Mouse (Mus musculus) stomach, embryonic 16.5 days (tissue): ENCODE measurements around the gene Dvl2. TPM values are rescaled to one million over a fixed set of nuclear protein-coding genes. Genes with fewer than 3 reads are reported as not detected.

ENCODE experiments used
- ATAC-seq: fragments of 200-750 bp; cut with Nextera tagmentation; 2 replicates; pipeline ENCODE4 v1.8.0; 2017; ENCODE audit warnings: moderate number of reproducible peaks, moderate TSS enrichment; ENCODE audit not compliant: insufficient read depth, low FRiP score
- H3K27ac ChIP-seq: fragments of 300-500 bp; sonication (generic); 2 replicates; pipeline ENCODE4 v1.5.1; 2014; ENCODE audit warnings: low read length
- H3K27me3 ChIP-seq: fragments of 300-500 bp; sonication (generic); 2 replicates; pipeline ENCODE4 v1.6.1; 2014; ENCODE audit warnings: low read length, control low read depth, mixed read lengths; ENCODE audit not compliant: control insufficient read depth, insufficient read depth
- H3K36me3 ChIP-seq: fragments of 300-500 bp; sonication (generic); 2 replicates; pipeline ENCODE4 v1.6.1; 2014; ENCODE audit warnings: low read length; ENCODE audit not compliant: control insufficient read depth, insufficient read depth
- H3K4me1 ChIP-seq: fragments of 300-500 bp; sonication (generic); 2 replicates; pipeline ENCODE4 v1.6.1; 2014; ENCODE audit warnings: low read length, control low read depth, mixed read lengths; ENCODE audit not compliant: control insufficient read depth, insufficient read depth
- H3K4me2 ChIP-seq: fragments of 300-500 bp; sonication (generic); 2 replicates; pipeline ENCODE4 v1.6.1; 2014; ENCODE audit warnings: low read depth, low read length, mixed read lengths
- H3K4me3 ChIP-seq: fragments of 300-500 bp; sonication (generic); replicated peaks from 2 replicates; pipeline ENCODE4 v1.5.1; 2014; ENCODE audit warnings: mild to moderate bottlenecking, low read length
- H3K9ac ChIP-seq: fragments of 300-500 bp; sonication (generic); 2 replicates; pipeline ENCODE4 v1.6.1; 2014; ENCODE audit warnings: low read length
- H3K9me3 ChIP-seq: fragments of 300-500 bp; sonication (generic); replicated peaks from 2 replicates; pipeline ENCODE4 v1.6.1; 2016; ENCODE audit warnings: low read length, control low read depth; ENCODE audit not compliant: control insufficient read depth
- WGBS: fragments of 180-500 bp; shearing (Covaris S2); extraction: QIAGEN DNeasy Blood & Tissue Kit; methylation state at CpG from one replicate; pipeline ENCODE4 v1.1.7; 2014; 5-methylcytosine and 5-hydroxymethylcytosine counted together
- polyA plus RNA-seq: library from polyadenylated mRNA; unstranded; fragments of >200 nt; fragmentation: Nextera tagmentation; extraction: Ambion mirVana; gene quantifications from 2 replicates; pipeline ENCODE4 v1.2.1, GENCODE M21; 2015

Dvl2 gene
- polyA plus RNA-seq, 1 experiment from 2014 or later, result 22.3 TPM

- Histone ChIP-seq H3K4me1 (peaks cover 16% of the 10 kb centered on the region), H3K4me3 (peak overlapping the region; percentile 94), H3K9me3 (no peaks in the 10 kb centered on the region), H3K27ac (peak overlapping the region; percentile 99), H3K27me3 (no peaks in the 10 kb centered on the region), H3K9ac (peak overlapping the region; percentile 99), H3K36me3 (peaks cover 12% of the 10 kb centered on the region), H3K4me2 (peak overlapping the region; percentile 76)
- peak; percentile 96 for ATAC-seq
- WGBS, result under 1% methylated on average over 51 of the region's 60 CpGs
These were observed 19.9 kb upstream of the Dvl2 start for GRCm38 (mm10) chr11:69980196-69981140.

GRCm38 (mm10) chr11:69981141-69981762 lies 19.1 kb upstream of the Dvl2 start, which contains the start of gene Ctdnep1:
TSS of gene Ctdnep1 (plus strand) at chr11:69981156.
- peak within 1 kb of the TSS; percentile 76 for H3K4me2 ChIP-seq
- H3K9me3 ChIP-seq, result no peaks in the 10 kb centered on the region
- H3K27ac ChIP-seq, result peak within 1 kb of the TSS; percentile 99
- no peaks in the 10 kb centered on the region for H3K27me3 ChIP-seq
- ATAC-seq, result no peak
- peak within 1 kb of the TSS; percentile 94 for H3K4me3 ChIP-seq
- WGBS, result under 1% methylated on average over 39 of the region's 43 CpGs
- peaks cover 16% of the 10 kb centered on the region for H3K4me1 ChIP-seq
- H3K36me3 ChIP-seq, result peaks cover 12% of the 10 kb centered on the region
- peak within 1 kb of the TSS; percentile 99 for H3K9ac ChIP-seq

- no peaks in the 10 kb centered on the region for H3K9me3 ChIP-seq
- peaks cover 16% of the 10 kb centered on the region for H3K4me1 ChIP-seq
- ATAC-seq, result no peak
- H3K36me3 ChIP-seq, result peaks cover 14% of the 10 kb centered on the region
- 38% methylated on average over 8 of the region's 8 CpGs for WGBS
- H3K9ac ChIP-seq, result peak within 1 kb of the TSS; percentile 99
- peak within 1 kb of the TSS; percentile 99 for H3K27ac ChIP-seq
- H3K27me3 ChIP-seq, result no peaks in the 10 kb centered on the region
- H3K4me3 ChIP-seq, result peak within 1 kb of the TSS; percentile 94
- H3K4me2 ChIP-seq, result peak within 1 kb of the TSS; percentile 76
These were observed 18.2 kb upstream of the Dvl2 start, which contains the start of gene Elp5 for GRCm38 (mm10) chr11:69982225-69982624. TSS of gene Elp5 (minus strand) at chr11:69982517.

GRCm38 (mm10) chr11:69982877-69983276 lies 17.5 kb upstream of the Dvl2 start:
- 14% methylated on average over 5 of the region's 5 CpGs for WGBS
- peaks cover 14% of the 10 kb centered on the region for H3K36me3 ChIP-seq
- no peaks in the 10 kb centered on the region for H3K27me3 ChIP-seq
- no peak for ATAC-seq
- 0 out of 2 replicates have a peak overlapping the region, but pooled peaks have one; percentile 7 for H3K27ac ChIP-seq
- peak overlapping the region; percentile 99 for H3K9ac ChIP-seq
- H3K4me3 ChIP-seq, result peak overlapping the region; percentile 94; the same call in 1 of the 2 replicates
- peaks cover 16% of the 10 kb centered on the region for H3K4me1 ChIP-seq
- peak overlapping the region; percentile 76 for H3K4me2 ChIP-seq
- H3K9me3 ChIP-seq, result no peaks in the 10 kb centered on the region

GRCm38 (mm10) chr11:69983377-69983776 lies 17.0 kb upstream of the Dvl2 start:
- H3K4me2 ChIP-seq, result no peak overlapping the region; the same call in 1 of the 2 replicates
- no peak overlapping the region for H3K4me3 ChIP-seq
- H3K9ac ChIP-seq, result peak overlapping the region; percentile 99
- ATAC-seq, result no peak
- H3K27me3 ChIP-seq, result no peaks in the 10 kb centered on the region
- 0 out of 2 replicates have a peak overlapping the region, but pooled peaks have one; percentile 7 for H3K27ac ChIP-seq
- H3K36me3 ChIP-seq, result peaks cover 15% of the 10 kb centered on the region
- peaks cover 16% of the 10 kb centered on the region for H3K4me1 ChIP-seq
- H3K9me3 ChIP-seq, result no peaks in the 10 kb centered on the region
- WGBS, result 85% methylated on average over 4 of the region's 4 CpGs

GRCm38 (mm10) chr11:69984431-69984830 lies 16.0 kb upstream of the Dvl2 start:
- H3K4me3 ChIP-seq, result no peak overlapping the region
- H3K27ac ChIP-seq, result no peak overlapping the region
- ATAC-seq, result no peak
- H3K9ac ChIP-seq, result no peak overlapping the region
- H3K4me2 ChIP-seq, result no peak overlapping the region
- H3K27me3 ChIP-seq, result no peaks in the 10 kb centered on the region
- no peaks in the 10 kb centered on the region for H3K9me3 ChIP-seq
- H3K36me3 ChIP-seq, result peaks cover 25% of the 10 kb centered on the region
- peaks cover 15% of the 10 kb centered on the region for H3K4me1 ChIP-seq
- 88% methylated on average over 8 of the region's 8 CpGs for WGBS

GRCm38 (mm10) chr11:69989949-69990348 lies 10.4 kb upstream of the Dvl2 start:
- no peak for ATAC-seq
- H3K27ac ChIP-seq, result peak overlapping the region; percentile 96
- H3K27me3 ChIP-seq, result no peaks in the 10 kb centered on the region
- peaks cover 32% of the 10 kb centered on the region for H3K36me3 ChIP-seq
- no peak overlapping the region for H3K4me3 ChIP-seq
- no peak overlapping the region for H3K4me2 ChIP-seq
- H3K4me1 ChIP-seq, result peaks cover 22% of the 10 kb centered on the region
- 92% methylated on average over 8 of the region's 8 CpGs for WGBS
- no peaks in the 10 kb centered on the region for H3K9me3 ChIP-seq
- no peak overlapping the region for H3K9ac ChIP-seq

- H3K4me2 ChIP-seq, result peak within 1 kb of the TSS; percentile 73
- peak; percentile 75 for ATAC-seq
- H3K27me3 ChIP-seq, result no peaks in the 10 kb centered on the region
- peak within 1 kb of the TSS; percentile 96 for H3K4me3 ChIP-seq
- peaks cover 28% of the 10 kb centered on the region for H3K36me3 ChIP-seq
- H3K4me1 ChIP-seq, result peaks cover 24% of the 10 kb centered on the region
- peak within 1 kb of the TSS; percentile 98 for H3K9ac ChIP-seq
- no peaks in the 10 kb centered on the region for H3K9me3 ChIP-seq
- peak within 1 kb of the TSS; percentile 96 for H3K27ac ChIP-seq
- WGBS, result under 1% methylated on average over 40 of the region's 40 CpGs
These were observed 9.3 kb upstream of the Dvl2 start, which contains the start of gene Gabarap for GRCm38 (mm10) chr11:69990850-69991691. TSS of gene Gabarap (plus strand) at chr11:69991143.
